Mouse (Mus musculus) retina, adult 2 months (tissue): Measurements from ENCODE around the gene Clrn1.
"Not testable (repeated sequence)": the region's sequence is repeated elsewhere in the genome, so short reads cannot be mapped to it uniquely, and the experiment has no call there.

Experiments used
- DNase-seq: peaks from one replicate; pipeline ENCODE4 v3.0.0-alpha.2; 2012; ENCODE audit warnings: low read depth, low spot score

Gene Clrn1

GRCm38 (mm10) chr3:58884801-58885573 lies at the start of gene Clrn1:
TSS of gene Clrn1 (minus strand) at chr3:58885340.
- no peak for DNase-seq

DNA sequence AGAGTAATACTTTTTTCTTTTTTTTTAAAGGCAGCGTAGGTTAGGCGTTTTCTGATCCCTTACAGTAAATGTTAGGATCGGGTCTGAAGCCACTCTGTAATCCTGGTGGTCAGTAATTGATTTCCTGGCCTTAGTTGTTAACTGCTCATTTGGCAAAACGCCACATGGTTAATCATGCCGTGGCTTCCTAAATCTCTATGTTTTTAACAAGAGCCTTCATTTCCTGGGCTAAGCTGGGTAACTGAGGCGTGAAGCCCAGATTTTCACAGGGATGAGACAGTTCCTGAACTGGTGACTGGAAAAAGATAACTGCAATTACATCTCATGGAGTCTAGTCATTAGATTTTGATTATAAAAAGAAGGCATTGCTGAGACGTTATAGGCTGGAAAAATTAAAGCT lies 38.9 kb upstream of the Clrn1 start:
- no peak for DNase-seq

- DNase-seq, result no peak
These were observed 38.0 kb upstream of the Clrn1 start for GRCm38 (mm10) chr3:58923140-58923539.

DNA sequence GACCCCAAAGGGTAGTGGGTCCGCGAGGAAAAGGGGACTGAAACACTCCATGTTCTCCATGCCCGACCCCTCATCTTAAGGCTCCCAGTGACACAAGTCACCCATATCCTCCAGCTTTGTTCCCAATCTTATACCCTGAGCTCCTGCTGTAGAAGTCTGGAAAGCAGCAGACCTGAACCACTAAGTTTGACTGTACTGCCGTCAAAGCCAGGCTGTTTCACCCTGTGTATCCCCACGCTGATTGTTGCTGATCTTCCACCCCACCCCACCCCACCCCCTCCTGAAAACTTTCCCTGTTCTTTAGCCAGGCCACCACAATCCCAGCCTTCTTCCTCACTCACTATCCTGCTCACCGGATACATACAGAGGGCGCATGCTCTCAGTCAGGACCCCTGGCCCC lies 37.5 kb upstream of the Clrn1 start:
- DNase-seq, result no peak

GRCm38 (mm10) chr3:58921316-58921715 lies 36.2 kb upstream of the Clrn1 start:
- no peak for DNase-seq

- no peak for DNase-seq
These were observed 19.5 kb upstream of the Clrn1 start for GRCm38 (mm10) chr3:58904656-58905055.

GRCm38 (mm10) chr3:58902051-58902758 lies 17.1 kb upstream of the Clrn1 start:
- DNase-seq, result no peak

- DNase-seq, result no peak
These were observed 10.0 kb upstream of the Clrn1 start for GRCm38 (mm10) chr3:58895131-58895530.

DNA sequence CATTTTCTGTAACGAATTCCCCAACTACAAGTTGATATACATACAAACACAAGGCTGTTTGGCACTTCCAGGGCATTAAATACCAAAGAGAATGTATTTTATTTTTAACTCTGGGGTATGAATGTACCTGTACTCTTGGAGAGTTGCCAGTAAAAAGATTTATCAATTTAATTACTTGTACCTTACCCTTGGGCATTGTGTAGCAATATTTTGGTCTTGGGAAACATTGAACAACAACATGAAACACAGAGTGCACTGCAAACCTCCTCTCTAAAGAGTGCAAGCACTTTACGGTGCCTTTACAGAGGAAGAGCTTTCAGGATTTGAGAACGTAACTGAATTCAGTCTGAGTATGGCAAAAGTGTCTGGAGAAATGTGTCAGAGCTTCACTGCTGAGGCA lies 9.4 kb upstream of the Clrn1 start:
- no peak for DNase-seq

DNA sequence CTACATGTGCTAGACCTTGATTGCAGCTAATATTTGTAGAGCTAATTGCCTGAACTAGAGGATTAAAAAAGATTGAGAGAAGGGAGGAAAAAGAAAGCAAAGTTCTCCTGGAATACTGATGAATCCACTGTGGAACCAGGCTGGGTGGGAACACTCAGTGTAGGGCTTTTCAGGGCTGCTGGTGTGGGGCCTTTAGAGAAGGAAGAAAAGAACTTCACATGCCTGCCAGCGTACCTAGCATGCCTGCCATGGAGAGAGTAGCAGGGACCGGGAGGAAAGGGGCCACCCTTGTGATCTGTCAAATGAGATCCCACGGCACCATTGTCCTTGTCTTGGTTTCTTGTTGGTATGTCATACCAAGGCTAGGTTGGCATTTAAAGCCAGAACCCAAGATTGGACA lies 4.5 kb upstream of the Clrn1 start:
- no peak for DNase-seq

DNA sequence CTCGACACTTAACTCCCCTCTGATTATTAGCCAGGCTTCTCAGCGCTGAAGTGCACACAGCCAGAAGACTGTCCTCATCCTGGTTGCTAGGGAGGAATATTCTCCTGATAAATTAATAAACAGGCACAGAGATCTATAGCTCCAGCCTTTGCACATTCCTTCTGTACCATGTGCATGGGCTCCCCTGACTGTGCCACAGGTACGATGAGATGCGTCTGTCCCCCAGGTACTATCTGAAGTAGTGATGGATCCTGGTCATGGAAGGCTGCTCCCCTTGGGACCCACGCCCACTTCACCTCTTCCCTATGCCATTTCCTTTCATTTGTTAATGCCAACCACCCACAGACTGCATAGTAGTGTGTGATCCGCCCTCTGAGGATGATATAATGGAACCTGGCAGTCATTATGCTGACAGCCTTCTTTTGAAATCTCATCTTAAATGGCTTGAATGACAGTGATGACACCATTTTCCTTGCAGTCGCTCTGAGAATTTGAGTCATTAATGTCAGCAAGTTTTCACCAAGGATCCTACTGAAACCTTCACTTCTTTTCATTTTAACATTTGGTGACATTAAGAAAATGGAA lies 3.1 kb upstream of the Clrn1 start:
- DNase-seq, result no peak

DNA sequence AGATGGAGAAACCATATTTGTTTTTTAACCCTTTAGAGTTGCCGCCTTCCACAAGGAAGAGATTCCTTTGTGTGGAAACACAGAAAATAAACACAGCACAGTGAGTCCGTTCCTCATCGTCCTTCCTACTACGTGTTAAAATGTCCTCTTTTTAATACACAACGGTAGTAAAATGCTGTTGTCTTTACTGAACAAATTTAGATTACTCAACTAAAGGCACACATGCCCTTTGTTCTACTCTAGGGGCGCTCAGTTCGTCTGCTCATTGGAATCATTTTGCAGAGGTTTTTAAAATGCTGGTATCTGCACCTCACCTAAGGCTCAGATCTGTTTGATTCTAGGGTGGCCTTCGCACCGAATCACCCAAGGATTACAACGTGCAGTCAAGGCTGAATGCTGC lies 2.6 kb upstream of the Clrn1 start:
- DNase-seq, result no peak

DNA sequence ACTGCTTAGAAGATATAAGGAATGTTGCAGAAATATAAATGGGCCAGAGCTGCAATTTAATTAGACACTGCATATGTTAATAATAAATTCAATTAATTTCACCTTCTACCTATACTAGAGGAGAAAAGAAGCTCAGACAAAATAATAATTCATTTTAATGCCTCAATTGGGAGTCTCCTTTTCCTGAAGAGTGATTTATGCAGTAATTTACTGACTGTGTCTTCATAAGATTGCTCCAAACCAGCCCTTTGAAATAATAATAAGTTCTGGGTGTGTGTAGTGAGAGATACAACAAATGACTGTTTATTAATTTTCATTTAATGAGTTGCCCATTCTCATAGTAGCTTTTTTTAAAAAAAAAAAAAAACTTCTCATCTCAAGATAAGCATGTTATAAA lies 1.6 kb downstream of the Clrn1 start:
- no peak for DNase-seq

- no peak for DNase-seq
These were observed 2.1 kb downstream of the Clrn1 start for GRCm38 (mm10) chr3:58882878-58883510.

DNA sequence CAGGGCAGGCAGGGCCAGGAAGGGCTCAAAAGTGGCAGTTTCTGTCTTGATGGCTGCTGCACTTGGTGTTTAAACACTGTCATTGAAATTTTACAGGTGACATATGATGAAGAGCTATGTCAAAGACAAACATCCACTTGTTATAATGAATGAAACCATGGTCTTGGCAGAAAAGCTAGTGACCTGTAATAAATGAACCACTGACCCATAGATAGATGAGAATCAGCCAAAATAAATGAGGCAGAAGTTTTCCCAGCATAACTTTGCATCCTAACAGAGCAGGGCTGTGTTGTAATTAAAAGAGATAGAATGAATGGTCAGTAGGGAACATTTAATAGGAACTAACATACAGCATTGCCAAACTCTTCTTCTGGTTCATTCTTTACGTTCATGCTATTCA lies 4.1 kb downstream of the Clrn1 start:
- no peak for DNase-seq

DNA sequence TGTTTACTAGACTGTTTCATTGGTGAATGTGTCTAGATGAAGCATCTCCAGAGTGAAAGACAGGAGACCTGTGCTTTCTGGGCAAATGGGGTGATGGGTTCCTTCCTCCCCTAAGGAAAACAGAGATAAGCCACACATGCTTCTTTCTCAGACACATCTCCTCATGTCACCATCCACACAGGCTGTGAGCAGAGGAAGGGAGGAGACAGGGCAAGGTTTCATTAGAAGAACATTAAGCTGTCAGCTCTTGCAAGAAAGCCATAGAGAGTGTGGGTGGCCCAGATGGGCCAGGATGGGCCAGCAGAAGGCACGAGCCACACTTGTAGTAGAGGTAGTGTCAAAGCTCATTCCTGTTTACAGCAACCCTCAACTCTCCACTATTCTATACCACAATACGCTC lies 5.0 kb downstream of the Clrn1 start:
- no peak for DNase-seq

DNA sequence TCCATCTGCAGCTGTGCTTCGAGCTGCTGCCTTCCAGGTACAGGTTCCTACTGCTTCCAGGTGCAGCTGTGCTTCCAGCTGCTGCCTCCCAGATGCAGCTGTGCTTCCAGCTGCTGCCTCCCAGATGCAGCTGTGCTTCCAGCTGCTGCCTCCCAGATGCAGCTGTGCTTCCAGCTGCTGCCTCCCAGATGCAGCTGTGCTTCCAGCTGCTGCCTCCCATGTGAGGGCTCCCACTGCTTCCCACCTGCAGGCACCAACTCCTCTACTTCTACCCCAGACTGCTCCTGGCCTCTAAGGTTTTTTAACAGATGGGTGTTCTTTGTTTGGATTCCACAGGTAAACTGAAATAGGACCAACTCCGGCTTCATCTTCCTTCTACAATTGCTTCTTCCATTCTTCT lies 13.3 kb downstream of the Clrn1 start:
- DNase-seq, result not testable (repeated sequence)

DNA sequence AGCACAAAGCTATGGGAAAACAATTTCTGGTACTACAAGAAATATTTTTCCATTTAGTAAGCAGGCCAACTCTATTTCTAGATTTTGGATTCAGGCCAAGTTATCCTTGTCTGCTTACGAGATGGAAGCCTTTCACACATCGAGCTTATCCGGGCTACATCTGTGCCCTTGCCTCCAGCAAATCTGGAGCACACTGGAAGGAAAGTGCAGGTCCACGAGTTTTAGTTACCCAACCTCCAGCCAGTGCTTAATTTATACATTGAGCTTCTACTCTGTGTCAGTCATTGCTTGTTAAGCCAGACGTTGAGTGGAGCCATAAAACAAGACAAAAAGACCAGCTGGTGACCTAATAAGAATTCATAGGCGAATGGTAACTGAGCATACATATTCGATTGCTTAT lies 19.4 kb downstream of the Clrn1 start:
- peak; percentile 11 for DNase-seq

DNA sequence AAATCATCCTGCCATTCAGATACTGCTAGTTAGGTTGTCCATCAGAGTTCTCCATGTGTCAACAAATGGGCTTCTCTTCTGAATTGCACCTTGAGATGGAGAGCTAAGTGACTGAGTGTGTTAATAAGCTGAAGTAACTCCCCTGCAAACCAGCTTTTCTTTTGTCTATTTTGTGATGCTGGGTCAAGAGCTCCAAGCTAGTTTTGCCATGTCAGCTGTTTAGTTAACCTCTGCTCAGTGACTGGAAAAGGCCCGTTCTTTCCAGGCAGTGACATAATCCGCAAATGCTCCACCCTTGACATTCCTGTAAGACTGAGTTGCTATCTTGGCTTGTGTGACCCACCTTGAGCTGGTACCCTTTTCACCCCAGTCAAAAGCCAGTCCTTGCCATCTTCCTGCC lies 22.2 kb downstream of the Clrn1 start:
- DNase-seq, result no peak

DNA sequence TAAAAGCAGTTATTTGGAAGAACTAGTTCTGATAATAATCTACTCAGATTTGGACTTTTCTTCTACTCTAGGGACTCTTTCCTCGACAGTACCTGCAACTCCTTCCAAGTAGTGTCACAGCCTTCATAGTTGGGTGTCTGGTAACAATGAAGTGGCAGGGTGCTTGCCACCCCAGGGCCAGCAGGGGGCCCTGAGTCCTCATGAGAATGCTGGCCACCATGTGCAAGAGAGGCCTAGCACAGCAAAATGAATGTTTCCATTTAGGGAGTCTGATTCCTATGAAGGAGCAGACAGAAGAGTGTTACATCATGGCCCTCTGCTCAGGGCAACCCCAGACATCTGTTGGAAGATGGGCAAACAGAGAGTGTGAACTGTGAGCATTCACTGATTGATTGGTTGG lies 41.7 kb downstream of the Clrn1 start:
- no peak for DNase-seq

GRCm38 (mm10) chr3:58833442-58834160 lies 51.5 kb downstream of the Clrn1 start:
- DNase-seq, result no peak

DNA sequence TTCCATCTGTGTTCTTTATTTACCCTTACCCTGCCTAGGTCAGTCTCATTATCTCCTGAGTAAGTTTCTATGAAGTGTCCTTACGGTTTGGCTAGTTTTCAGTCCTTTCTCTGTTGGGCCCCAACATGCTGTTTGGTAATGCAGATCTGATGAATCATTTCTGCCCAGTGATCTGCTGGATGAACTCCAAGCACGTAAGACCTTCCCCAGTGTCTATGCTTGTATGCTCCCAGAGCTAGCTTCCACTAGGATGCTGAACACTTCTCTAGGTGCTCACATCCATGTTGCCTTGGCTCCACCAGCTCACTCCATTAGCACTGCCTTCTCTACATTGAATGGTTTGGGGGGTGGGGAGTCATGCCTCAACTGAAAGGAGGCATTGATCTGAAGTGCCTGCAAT lies 52.3 kb downstream of the Clrn1 start:
- no peak for DNase-seq
